In genomic region chr12:111445161-111445889, GRCm38 (mm10) we compare ENCODE assay signal across 10 mouse cellular contexts. TPM values are rescaled to one million over a fixed set of nuclear protein-coding genes. Genes with fewer than 3 reads are reported as not detected.
DNase-seq lines count a peak whose midpoint lies in the region; ATAC-seq lines count a peak whose summit lies in the region.
"Had no signal": no experiment of that assay in that cellular context is flagged by ENCODE, and none has a peak within 500 bp of the region (broad histone marks: within the 10 kb centered on the region; RNA-seq: fewer than 3 reads in every experiment).

No protein-coding gene starts in this region.

- H3K9me3 ChIP-seq in heart, embryonic 15.5 days (replicated peaks) = no peaks in the 10 kb centered on the region
- H3K9me3 ChIP-seq in embryonic facial prominence, embryonic 14.5 days (ENCODE audit: control insufficient read depth, low read length) = no peaks in the 10 kb centered on the region
- H3K9me3 ChIP-seq in kidney, embryonic 15.5 days (replicated peaks) = no peaks in the 10 kb centered on the region
- H3K9me3 ChIP-seq in midbrain, embryonic 16.5 days (replicated peaks; ENCODE audit: control insufficient read depth, low read length, poor library complexity, severe bottlenecking) = no peaks in the 10 kb centered on the region

- intact Hi-C loops in heart, postnatal 25 days (cut with DNase I) = no loop called here

- WGBS in heart, embryonic 15.5 days = 11% methylated on average over 52 of the region's 52 CpGs
- whole genome bisulfite sequencing in embryonic facial prominence, embryonic 14.5 days = 11% methylated on average over 18 of the region's 52 CpGs
- 6% methylated on average over 52 of the region's 52 CpGs for WGBS in kidney, embryonic 15.5 days
- 2% methylated on average over 45 of the region's 52 CpGs for WGBS in midbrain, embryonic 16.5 days

- no peaks in the 10 kb centered on the region for H3K36me3 ChIP-seq in heart, embryonic 15.5 days
- H3K36me3 ChIP-seq in embryonic facial prominence, embryonic 14.5 days (ENCODE audit: control insufficient read depth, insufficient read depth, low read length) = no peaks in the 10 kb centered on the region
- no peaks in the 10 kb centered on the region for H3K36me3 ChIP-seq in kidney, embryonic 15.5 days
- H3K36me3 ChIP-seq in midbrain, embryonic 16.5 days (ENCODE audit: control insufficient read depth, insufficient read depth, low read length) = no peaks in the 10 kb centered on the region

- no peak for ATAC-seq in heart, embryonic 15.5 days (replicated peaks; ENCODE audit: insufficient number of reproducible peaks, insufficient read depth, low FRiP score, low read depth)
- no peak for ATAC-seq in embryonic facial prominence, embryonic 14.5 days (ENCODE audit: low read depth)
- ATAC-seq in kidney, embryonic 15.5 days (replicated peaks; ENCODE audit: low FRiP score) = no peak
- no peak for ATAC-seq in midbrain, embryonic 16.5 days

- H3K9ac ChIP-seq in heart, embryonic 15.5 days = 0 out of 2 replicates have a peak overlapping the region, but pooled peaks have one; percentile 15
- peak overlapping the region; percentile 34; the same call in 1 of the 2 replicates for H3K9ac ChIP-seq in embryonic facial prominence, embryonic 14.5 days (ENCODE audit: low read depth, low read length)
- H3K9ac ChIP-seq in kidney, embryonic 15.5 days = no peak overlapping the region
- peak overlapping the region; percentile 48; the same call in 1 of the 2 replicates for H3K9ac ChIP-seq in midbrain, embryonic 16.5 days (ENCODE audit: low read depth, low read length)

- peak overlapping the region; percentile 56 for H3K4me2 ChIP-seq in heart, embryonic 15.5 days
- peak overlapping the region; percentile 50 for H3K4me2 ChIP-seq in embryonic facial prominence, embryonic 14.5 days (ENCODE audit: low read depth, low read length)
- H3K4me2 ChIP-seq in kidney, embryonic 15.5 days = peak overlapping the region; percentile 91
- peak overlapping the region; percentile 58 for H3K4me2 ChIP-seq in midbrain, embryonic 16.5 days (ENCODE audit: low read length)

- peaks cover 63% of the 10 kb centered on the region for H3K4me1 ChIP-seq in heart, embryonic 15.5 days (replicated peaks)
- H3K4me1 ChIP-seq in embryonic facial prominence, embryonic 14.5 days (ENCODE audit: control insufficient read depth, insufficient read depth, low read length) = peaks cover 25% of the 10 kb centered on the region
- H3K4me1 ChIP-seq in kidney, embryonic 15.5 days = peaks cover 87% of the 10 kb centered on the region
- peaks cover 14% of the 10 kb centered on the region for H3K4me1 ChIP-seq in midbrain, embryonic 16.5 days (ENCODE audit: control insufficient read depth, insufficient read depth, low read length)

- peak overlapping the region; percentile 35 for H3K4me3 ChIP-seq in heart, embryonic 15.5 days
- H3K4me3 ChIP-seq in embryonic facial prominence, embryonic 14.5 days (ENCODE audit: low read depth, low read length) = peak overlapping the region; percentile 32
- H3K4me3 ChIP-seq in kidney, embryonic 15.5 days (replicated peaks) = peak overlapping the region; percentile 35
- H3K4me3 ChIP-seq in midbrain, embryonic 16.5 days (ENCODE audit: low read depth, low read length) = peak overlapping the region; percentile 27

- H3K27ac ChIP-seq in heart, embryonic 15.5 days = no peak overlapping the region
- no peak overlapping the region for H3K27ac ChIP-seq in embryonic facial prominence, embryonic 14.5 days (replicated peaks; ENCODE audit: low read depth, low read length)
- H3K27ac ChIP-seq in kidney, embryonic 15.5 days = no peak overlapping the region
- no peak overlapping the region for H3K27ac ChIP-seq in midbrain, embryonic 16.5 days (ENCODE audit: low read length)

- no peak for DNase-seq in heart, postnatal 25 days (ENCODE audit: low spot score)
- DNase-seq in embryonic facial prominence, embryonic 14.5 days (ENCODE audit: low spot score) = no peak
- no peak for DNase-seq in T-cell, adult 2 months (ENCODE audit: low spot score)
- DNase-seq in testis, postnatal 14 days (ENCODE audit: low spot score) = no peak
- DNase-seq in cerebellum, postnatal 14 days = no peak
- DNase-seq: cerebellum, adult 9-10 months had no signal

- peaks cover 97% of the 10 kb centered on the region for H3K27me3 ChIP-seq in heart, embryonic 15.5 days
- peaks cover 90% of the 10 kb centered on the region for H3K27me3 ChIP-seq in embryonic facial prominence, embryonic 14.5 days (replicated peaks; ENCODE audit: control insufficient read depth, insufficient read depth, low read length)
- H3K27me3 ChIP-seq in kidney, embryonic 15.5 days = peaks cover 88% of the 10 kb centered on the region
- H3K27me3 ChIP-seq in midbrain, embryonic 16.5 days (ENCODE audit: control insufficient read depth, insufficient read depth, low read depth, low read length) = peaks cover 93% of the 10 kb centered on the region

RNA-seq across cellular contexts. Expression of gene Tnfaip2, which starts 3.1 kb away (rescaled TPM):
- polyA plus RNA-seq in heart, embryonic 15.5 days (2015; fragmentation: Nextera tagmentation; extraction: Ambion mirVana) = 4.8 and 8.1 TPM in 2 replicates
- total RNA-seq in heart, postnatal 25 days (2021) = 10 to 100 TPM; 41.7 to 48.7 TPM
- polyA plus RNA-seq in embryonic facial prominence, embryonic 14.5 days (2014; fragmentation: Nextera tagmentation; extraction: Ambion mirVana) = 9.8 and 11.7 TPM in 2 replicates
- 19.5 and 22.9 TPM in 2 replicates for polyA plus RNA-seq in kidney, embryonic 15.5 days (2015; fragmentation: Nextera tagmentation; extraction: Ambion mirVana)
- polyA plus RNA-seq in midbrain, embryonic 16.5 days (2015; fragmentation: Nextera tagmentation; extraction: Ambion mirVana) = 0.31 and 0.79 TPM in 2 replicates

RNA-seq across cellular contexts. Expression of gene Exoc3l4, which starts 28.5 kb away (rescaled TPM):
- 8.0 and 15.1 TPM in 2 replicates for polyA plus RNA-seq in heart, embryonic 15.5 days (2015; fragmentation: Nextera tagmentation; extraction: Ambion mirVana)
- 1 to 10 TPM; 1.2 to 2.9 TPM for total RNA-seq in heart, postnatal 25 days (2021)
- 8.7 and 9.4 TPM in 2 replicates for polyA plus RNA-seq in embryonic facial prominence, embryonic 14.5 days (2014; fragmentation: Nextera tagmentation; extraction: Ambion mirVana)
- polyA plus RNA-seq in kidney, embryonic 15.5 days (2015; fragmentation: Nextera tagmentation; extraction: Ambion mirVana) = 16.8 and 17.8 TPM in 2 replicates
- polyA plus RNA-seq in midbrain, embryonic 16.5 days (2015; fragmentation: Nextera tagmentation; extraction: Ambion mirVana) = 2.0 and 2.1 TPM in 2 replicates

RNA-seq across cellular contexts. Expression of gene Lbhd2, which starts 38.7 kb away (rescaled TPM):
- polyA plus RNA-seq in heart, embryonic 15.5 days (2015; fragmentation: Nextera tagmentation; extraction: Ambion mirVana) = 0.45 and 1.6 TPM in 2 replicates
- not detected for total RNA-seq in heart, postnatal 25 days (2021)
- polyA plus RNA-seq in embryonic facial prominence, embryonic 14.5 days (2014; fragmentation: Nextera tagmentation; extraction: Ambion mirVana) = 5.5 and 5.8 TPM in 2 replicates
- 5.5 and 7.0 TPM in 2 replicates for polyA plus RNA-seq in kidney, embryonic 15.5 days (2015; fragmentation: Nextera tagmentation; extraction: Ambion mirVana)
- polyA plus RNA-seq in midbrain, embryonic 16.5 days (2015; fragmentation: Nextera tagmentation; extraction: Ambion mirVana) = 4.9 and 7.0 TPM in 2 replicates
- total RNA-seq: CH12.LX had no signal

RNA-seq across cellular contexts. Expression of gene Gm266, which starts 40.3 kb away (rescaled TPM):
- polyA plus RNA-seq in heart, embryonic 15.5 days (2015; fragmentation: Nextera tagmentation; extraction: Ambion mirVana) = 2.0 and 5.2 TPM in 2 replicates
- total RNA-seq in heart, postnatal 25 days (2021) = under 1 TPM; 0.36 to 0.75 TPM
- polyA plus RNA-seq in embryonic facial prominence, embryonic 14.5 days (2014; fragmentation: Nextera tagmentation; extraction: Ambion mirVana) = 24.4 and 25.3 TPM in 2 replicates
- 91.7 and 93.3 TPM in 2 replicates for polyA plus RNA-seq in kidney, embryonic 15.5 days (2015; fragmentation: Nextera tagmentation; extraction: Ambion mirVana)
- 1.0 and 3.1 TPM in 2 replicates for polyA plus RNA-seq in midbrain, embryonic 16.5 days (2015; fragmentation: Nextera tagmentation; extraction: Ambion mirVana)
- total RNA-seq: CH12.LX had no signal
